Mouse (Mus musculus) right cerebral cortex, postnatal 25 days (tissue): ENCODE data around the gene Pabpn1l.

Experiments
- DNase-seq: peaks from one replicate; pipeline ENCODE4 v3.0.0; 2022

Gene Pabpn1l

DNA sequence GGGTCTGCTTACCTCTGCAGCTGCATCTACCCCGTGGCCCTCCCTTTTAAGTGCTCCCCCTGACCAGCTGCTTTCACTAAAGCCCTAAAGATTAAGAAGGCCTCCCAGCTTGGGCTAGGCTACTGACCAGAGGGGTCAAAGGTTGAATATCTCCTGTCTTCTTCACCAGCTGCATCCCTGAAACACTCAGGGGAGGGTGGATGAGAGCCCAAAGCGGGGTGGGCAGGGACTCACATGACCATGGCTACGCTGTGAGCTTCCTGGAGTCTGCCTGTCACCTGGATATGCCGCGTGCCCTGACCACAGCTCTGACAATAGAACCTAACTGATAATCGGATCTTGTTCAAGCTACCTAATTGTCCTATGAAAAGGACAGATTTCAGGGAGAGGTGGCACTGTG lies at the start of gene Pabpn1l:
Gene Pabpn1l (minus strand): TSS at position 13 of the 400 bp plus-strand sequence.
- no peak for DNase-seq

DNA sequence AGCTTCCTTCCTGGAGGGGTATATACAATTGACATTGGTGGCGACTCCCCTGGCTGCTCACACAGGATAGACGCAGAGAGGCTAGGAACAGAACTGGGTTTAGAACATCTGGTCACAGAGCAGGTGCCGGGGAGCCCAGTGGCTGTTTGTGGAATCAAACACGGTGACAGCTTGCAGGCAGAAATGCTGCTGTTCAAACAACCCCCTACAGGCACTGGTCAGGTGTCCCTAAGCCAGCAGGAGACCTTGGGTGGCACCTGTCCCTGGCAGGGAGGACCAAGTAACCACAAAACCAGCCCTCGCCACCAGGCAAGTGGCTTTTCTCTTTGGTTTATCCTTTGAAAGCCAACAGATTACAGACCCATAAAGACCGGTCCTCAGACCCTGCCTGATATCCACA lies 49.4 kb upstream of the Pabpn1l start:
- no peak for DNase-seq

DNA sequence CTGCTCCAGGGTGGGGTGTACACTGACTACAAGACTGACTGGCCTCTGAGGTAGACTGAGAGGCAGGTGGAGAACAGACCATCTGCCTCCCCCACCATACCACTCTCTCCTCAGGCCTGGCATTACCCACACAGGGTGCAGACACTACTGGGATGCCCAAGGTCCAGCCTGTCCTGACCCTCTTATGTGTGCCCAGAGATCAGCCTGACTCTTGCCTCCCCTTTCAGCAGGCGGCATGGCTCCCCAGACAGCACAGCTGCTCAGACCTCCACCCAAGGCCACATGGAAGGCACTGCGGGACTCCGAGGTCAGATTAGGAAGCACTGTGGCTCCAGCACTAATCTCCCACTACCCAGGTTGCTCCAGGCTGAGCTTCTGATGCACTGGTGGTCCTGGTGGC lies 48.2 kb upstream of the Pabpn1l start:
- DNase-seq, result no peak

DNA sequence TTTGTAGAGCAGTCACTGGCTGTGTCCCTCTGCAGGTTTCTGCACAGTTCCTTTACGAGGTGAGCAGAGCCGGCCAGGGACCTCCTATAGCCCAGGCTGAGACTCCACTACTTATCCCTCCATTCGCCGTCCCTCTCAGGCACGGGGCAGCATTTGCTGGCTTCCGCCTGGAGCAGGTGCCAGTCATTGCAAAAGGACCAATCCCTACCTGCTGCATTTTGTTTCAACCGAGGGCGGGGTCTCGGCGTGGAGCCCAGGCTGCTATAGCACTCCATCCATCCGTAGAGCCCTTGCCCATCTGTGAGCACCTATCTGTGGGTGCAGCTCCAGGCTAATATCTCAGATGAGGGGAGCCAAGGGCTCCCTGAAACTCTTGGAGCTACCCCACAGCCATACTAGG lies 47.5 kb upstream of the Pabpn1l start:
- no peak for DNase-seq

DNA sequence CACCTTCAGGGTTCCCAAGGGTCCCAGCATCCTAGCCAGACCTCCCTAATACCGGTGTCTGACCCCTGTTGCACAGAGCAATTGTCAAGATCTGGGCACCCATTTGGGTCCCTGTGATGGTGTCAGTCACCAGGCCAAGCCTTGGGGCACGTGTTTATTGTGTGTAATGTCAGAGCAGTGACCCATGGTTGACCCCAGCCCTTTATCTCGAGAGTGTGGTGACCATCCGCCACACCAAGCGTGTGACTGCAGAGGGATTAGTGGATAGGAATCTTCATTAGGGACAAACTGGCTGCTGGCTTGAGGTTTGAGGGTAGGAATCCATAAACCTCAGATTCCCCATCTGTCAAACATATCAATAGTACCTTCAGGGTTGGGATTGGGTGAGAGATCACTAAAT lies 46.8 kb upstream of the Pabpn1l start:
- DNase-seq, result no peak

DNA sequence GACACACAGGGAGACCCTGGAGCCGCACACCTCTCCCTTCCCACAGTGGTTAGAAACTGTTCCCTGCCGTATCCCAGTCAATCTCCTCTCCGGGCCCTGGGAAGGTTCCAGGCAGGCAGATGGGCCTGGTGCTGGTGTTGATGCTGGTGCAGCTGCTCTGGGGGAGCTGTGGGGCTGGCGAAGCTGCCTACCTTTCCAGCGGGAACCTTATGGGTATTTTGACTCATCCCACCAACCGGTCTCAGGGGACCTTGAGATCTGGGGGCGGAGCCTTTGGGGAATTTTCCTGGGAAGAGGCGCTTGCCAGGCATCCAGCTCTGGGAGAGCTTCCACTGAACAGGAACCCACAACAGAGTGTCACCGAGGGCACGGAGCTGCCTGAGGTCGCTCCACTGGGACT lies 45.3 kb upstream of the Pabpn1l start:
- peak; percentile 84 for DNase-seq

DNA sequence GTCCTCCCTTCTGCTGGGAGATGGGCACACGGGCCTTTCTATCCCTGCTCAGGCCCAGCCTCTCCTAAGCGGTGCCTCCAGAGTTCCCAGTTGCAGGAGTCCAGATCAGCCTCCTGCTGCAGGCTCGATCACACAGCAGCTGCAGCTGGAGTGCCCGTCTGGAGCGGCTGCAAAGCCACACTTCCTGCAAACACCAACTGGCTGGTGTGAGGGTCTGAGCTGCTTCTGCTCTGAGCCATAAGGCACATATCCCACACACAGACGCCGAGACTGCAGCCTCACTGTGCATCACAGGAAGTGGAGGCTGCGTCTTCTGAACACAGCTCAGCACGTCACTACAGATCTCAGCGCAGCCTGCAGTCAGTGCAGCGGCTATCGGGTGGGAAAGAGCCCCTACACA lies 44.3 kb upstream of the Pabpn1l start:
- DNase-seq, result peak; percentile 73

DNA sequence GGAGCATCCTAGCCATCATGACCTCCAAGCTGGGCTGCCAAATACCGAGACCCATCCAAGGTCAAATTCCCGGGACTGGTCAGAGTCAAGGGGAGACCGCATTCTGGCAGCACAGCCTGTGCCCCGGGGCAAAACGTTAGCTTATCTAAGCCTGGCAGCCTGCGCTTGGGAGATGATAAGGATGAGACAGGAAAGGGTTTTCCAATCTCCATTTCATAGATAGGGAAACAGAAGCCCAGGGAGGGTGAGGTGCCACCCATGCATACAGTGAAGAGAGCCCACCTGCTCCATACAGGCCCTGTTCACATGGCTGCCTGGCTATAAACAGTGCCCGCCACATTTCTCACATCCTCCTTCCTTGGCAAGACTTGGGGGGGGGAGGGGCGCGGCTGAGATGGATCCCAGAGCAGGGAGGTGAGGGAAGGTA lies 43.8 kb upstream of the Pabpn1l start:
- DNase-seq, result no peak

DNA sequence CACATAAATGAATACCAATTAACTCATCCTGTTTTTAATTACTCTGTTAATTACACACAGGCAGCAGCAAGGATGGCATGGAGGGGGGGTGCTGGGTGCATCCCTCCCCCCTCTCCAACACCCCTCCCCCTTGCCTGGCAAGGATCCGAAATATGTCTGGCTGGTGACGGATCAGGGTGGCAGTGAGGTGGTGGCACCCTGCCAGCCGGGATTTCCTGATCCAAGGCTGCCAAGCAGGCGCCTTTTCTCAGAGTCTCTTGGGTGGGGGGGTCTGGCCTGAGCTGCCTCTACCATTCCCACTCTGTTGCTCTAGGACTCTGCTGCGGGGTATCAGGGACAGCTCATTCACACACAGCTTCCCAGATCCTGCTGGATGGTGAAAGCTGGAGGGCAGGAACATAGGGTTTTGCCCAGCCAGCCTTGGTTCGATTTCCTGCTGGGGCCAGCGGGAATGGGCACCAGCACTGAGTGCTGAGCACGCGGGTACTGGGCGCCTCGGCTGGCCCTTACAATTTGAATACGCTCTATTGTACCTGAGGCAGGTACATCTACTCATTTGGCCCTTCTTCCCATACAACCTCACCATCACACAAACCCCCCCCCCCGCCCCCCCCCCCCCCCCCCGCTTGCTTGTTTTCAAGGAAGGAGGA lies 43.3 kb upstream of the Pabpn1l start:
- DNase-seq, result no peak

DNA sequence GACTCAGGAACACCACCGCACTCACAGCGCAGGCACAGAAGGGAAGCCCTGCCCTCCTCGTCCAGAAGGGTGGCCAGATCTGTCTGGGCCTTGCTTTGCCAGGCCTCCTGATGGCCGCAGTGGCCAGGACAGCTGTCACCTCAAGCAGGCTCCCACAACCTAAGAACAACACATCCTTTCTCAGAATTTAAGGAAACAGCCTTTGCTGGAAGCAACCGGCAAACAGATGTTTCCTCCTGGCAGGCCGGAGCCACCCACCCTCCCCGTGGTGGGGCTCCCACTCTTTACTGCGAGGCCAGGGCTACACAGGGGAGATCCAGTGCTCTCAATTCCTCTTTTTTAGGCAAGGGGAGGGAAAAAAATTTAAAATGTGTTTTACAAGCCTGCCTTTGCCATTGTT lies 42.7 kb upstream of the Pabpn1l start:
- DNase-seq, result no peak

DNA sequence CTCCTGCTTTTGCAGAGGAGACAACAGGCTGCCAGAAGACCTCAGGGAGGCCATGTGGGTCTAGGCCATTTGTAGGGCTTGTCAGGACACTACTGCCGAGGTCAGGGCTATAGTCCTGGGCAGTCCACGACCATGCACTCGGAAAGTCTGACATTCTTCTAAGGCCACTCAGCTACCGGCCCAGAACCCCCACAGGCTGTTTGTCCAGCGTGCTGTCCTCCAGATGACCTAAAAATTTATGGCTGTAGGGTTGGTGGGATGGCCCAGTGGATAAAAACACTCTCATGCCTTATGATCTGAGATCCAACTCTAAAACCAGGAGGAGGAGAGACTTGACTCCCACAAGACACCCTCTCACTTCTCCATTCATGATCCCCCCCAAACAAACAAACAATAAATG lies 41.1 kb upstream of the Pabpn1l start:
- no peak for DNase-seq

DNA sequence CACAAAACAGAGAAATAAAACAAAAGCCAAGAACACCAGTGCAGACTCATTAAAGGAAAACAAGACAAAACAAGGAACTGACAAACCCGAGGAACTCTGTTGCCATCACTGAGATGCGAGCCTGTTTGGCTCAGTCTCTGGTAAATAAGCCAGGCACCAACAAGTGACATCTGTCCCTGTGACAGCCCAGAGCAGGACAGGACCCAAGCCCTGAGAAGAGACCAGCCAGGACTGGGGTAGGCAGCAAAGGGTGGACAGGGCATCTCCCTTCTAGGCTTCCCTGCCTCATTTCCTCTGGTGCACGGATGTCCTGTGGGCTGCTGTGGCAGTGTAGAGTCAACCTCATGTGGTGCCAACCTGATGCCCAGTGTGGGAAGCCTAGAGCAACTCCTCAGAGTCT lies 40.6 kb upstream of the Pabpn1l start:
- DNase-seq, result no peak

DNA sequence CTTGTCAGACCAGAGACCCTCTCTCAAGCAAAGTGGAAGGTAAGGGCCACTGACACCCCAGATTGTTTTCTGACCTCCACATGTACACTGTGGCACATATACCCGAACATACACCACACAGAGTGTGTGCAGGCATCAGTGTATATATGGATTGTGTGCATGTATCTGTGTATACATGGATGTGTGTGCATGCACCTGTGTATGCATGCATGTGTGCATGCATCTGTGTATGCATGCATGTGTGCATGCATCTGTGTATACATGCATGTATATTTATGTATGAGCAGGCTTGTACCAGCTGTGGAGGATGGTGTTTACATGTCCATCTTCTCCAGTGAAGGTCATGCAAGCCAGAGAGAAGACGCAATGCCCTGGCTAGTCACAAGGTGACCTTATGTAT lies 39.4 kb upstream of the Pabpn1l start:
- DNase-seq, result no peak

DNA sequence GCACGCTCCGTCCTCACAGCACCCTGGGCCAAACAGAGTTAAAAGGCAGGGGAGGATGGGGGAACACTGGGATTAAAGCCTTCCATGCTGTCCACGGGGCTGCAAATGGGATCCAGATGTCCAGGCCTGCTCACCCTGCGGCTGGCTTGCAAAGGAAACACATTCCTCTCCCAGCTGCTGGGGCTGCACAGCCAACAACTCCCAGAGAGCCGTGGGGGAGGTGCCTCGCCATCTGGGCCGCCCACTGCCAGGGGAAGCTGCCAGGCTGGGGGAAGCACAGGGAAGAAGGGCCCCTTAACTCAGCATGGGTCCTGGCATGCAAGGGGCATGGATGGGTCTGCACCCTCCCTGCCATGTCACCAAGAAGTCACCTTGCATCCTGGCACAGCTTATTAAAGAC lies 38.6 kb upstream of the Pabpn1l start:
- peak; percentile 80 for DNase-seq

DNA sequence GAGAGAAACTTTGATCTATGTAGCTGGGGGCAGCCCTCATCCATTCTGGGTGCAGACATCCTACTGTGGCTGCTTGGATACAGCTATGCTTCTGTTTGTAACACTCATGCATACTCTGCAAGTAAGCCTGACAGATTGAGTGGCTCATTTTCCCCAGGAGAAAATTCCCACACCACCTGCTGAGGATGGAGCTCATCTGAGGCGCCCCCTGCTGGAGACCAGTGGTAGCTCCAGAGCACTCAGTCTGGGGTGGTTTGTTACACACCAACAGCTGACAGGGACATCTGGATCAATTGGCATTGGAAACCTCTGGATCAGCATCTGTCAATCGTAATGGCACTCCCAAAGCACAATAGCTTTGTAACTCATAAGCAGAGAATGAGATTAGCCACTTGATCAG lies 37.5 kb upstream of the Pabpn1l start:
- no peak for DNase-seq

DNA sequence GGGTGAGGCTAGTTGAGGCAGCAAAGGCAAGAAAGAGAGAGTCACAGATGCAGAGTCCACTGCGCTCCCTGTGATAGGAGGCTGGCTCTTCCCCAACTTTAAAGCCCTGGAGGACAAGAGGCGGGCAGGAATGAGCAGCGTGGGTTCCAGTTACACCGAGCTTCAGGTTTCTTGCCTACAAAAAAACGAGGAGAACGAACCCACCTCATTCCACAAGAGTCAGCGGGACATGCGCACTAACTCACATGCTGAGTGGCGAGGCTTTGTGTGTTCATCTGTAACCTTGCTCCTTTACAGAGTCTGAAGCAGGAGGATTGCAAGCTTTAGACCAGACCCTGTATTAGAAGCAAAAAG lies 36.2 kb upstream of the Pabpn1l start:
- no peak for DNase-seq

DNA sequence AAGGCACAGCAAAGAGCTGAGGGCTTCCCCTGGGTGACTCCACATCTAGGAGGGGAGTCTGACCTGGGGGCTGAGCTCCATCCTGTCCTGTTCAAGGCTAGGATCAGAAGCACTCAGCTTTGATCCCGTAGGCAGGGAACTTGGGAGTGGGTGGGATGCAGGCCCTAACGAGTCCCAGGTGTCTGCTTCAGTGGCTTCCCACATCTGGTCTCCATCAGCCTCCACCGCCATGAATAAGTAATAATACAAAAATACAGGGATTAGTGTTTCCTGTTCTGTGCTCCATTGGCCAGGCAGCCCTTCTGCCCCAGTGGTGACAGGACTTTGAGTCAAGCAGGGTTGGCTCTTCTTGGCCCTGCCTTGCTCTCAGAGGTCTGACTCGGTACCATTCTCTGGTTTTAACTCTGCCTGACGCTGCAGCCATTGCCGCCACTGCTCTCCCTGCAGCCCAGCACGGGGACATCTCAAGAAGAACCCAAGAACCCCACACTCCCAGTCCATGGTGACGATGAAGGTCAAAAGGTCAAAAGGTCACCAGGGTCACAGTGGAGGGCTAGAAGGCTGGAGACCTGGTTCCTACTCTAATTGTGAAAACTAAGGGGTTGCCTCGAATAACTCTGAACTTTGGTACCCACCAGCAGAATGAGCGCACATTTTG lies 35.7 kb upstream of the Pabpn1l start:
- DNase-seq, result no peak

DNA sequence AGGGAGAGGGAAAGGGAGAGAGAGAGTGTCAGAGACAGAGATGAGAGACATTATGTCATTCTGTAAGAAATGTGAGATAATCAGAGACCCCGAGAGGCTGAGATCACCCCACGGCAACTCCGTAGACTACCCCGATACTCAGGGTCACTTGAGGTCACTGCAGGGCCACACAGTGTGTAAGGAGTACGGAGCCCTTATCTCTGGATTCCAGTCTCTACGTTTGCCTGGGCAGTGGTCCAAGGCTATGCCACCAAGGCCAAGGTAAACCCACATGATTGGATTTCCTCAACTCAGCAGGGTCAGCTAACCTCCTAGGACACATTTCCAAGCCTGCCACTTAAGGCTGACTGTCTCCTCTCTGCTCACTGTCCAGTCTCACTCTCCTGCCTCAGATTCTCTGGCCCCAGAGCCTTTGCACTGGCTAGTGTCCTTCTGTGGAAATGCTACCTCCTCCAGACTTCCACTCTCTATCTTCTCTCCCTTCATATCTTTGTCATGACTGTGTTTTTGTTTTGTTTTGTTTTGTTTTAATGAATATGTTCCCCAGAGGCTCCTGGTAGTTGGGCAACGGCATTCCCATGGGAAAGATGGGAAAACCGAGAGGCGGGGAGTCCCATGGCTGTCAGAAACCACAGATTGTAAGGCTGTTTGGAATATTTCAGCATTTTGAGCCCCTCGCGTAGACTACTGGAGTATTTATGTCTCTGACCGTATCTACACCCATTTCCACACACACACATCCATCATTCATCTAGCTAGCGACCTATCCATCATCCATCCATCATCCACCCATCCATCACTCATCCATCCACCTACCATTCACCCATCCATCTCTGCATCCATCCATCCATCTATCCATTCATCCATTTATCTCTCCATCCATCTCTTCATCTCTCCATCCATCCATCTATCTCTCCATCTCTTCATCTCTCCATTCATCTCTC lies 33.8 kb upstream of the Pabpn1l start:
- no peak for DNase-seq

DNA sequence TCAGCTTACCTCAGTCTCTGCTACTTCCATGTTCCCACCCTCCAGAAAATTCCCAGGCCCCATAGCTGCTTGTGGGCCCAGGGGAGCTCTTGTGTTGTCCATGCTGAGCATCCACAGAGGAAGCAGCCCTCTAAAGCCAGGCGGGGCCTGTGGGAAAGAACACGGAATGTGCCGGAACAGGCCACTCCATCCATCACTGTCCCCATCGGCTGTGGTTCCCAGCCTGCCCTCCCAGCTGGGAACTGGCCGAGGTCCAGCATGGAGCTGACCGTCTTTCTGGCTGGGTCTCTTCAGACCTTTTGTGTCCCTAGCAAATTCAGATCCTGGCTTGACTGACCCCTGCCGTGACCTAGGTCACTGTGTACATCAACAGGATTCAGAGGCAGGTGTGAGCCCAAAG lies 32.2 kb upstream of the Pabpn1l start:
- no peak for DNase-seq

DNA sequence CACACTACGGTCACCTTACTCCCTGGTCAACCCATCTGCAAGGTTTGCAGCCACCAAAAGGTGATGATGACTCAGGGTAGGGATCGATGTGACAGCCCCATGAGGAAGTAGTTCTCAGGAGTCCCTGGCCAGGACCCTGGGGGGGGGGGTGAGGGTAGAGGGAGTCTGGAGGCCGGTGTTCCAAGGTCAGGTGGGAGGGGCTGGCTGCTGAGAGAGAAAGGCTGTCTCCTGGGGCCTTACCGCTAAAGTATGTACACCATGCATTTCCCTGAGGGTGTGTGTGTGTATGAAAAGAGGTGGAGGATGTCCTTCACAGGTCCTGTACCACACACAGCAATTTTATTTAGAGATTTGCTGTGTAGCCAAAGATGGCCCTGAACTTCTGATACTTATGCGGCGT lies 30.1 kb upstream of the Pabpn1l start:
- no peak for DNase-seq

DNA sequence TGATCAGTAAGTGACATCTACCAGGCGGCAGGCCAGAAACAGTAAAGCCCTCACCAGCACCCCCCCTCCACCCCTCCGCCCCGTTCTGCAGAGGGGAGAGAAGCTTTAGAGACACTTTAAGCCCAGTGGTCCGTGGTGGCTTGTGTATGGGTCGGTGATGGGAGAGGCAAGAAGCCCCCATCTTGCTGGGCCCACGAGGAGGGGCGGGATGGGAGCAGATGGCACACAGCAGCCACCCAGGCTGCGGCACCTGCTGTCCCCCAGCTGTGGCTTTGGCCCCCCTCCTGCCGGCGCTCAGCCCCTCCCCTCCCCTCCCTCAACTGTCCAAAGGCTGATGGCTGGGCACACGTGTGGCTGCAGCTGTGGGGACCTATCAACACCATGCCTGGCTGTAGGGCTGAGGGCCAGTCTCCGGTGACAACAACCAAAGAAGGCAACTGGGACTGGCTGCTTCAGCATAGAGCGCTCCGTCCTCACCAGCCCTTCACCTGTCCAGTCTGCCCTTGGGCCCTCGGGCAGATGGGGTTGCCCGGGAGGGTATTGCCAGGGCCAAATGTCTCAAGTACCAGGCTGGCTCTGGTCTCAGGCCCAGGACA lies 28.9 kb upstream of the Pabpn1l start:
- DNase-seq, result no peak

DNA sequence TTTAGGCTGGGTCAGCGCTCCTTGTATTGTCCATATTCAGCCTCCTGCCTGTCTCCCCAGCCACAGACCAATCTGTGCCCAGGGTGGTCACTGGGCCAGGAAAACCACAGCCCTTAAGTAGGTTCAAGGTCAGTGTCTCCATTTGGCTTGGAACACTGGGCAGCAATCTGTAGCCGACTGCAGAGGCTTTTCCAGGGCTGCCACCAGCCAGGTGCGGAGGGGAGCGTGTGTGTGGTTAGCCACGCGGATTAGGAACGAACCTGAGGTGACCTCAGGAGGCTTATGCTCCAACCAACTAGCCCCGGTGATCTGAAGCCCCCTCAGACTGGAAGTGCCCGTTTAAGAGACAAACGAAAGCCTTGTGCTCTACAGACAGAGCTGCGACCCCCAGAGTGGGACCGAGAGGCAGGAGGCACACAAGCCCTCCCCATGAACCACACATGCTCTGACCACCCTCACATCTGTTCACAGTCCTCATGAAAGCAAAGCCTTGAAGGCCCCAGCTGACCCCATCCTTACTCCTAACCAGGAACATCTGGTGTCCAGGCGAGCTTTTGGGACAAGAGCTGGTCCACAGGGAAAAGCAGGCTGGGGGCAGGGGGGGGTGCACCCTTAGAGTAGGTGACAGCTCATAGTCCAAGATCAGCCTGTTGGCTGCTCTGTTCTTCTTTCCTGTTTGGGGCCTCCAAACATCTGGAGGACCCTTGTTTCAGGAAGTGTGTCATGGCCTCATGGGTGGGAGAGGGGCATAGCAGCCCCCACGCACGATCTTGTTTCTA lies 25.8 kb upstream of the Pabpn1l start:
- DNase-seq, result no peak

DNA sequence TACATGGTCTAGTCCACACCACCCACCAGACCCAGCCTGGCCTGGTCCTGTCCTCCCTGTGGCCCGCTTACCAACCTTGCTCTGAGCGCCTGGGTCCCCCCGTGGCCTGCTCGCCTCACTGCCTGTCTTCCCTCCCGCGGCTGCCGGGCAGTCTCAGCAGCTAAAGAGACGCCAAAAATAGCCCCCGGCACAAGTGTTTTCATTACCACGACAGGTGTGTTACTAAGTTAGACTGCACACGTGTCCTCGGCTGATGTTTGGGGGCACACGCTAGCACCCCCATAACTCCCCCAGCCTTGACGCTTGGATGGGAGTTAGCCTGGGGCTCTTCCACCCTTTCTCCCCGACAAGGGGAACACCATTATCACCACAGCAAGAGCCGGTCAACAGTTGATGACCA lies 23.8 kb upstream of the Pabpn1l start:
- DNase-seq, result no peak
